Mouse (Mus musculus) kidney, postnatal 4 days (tissue): ENCODE measurements around the gene Kifc3.

Source experiments
- DNase-seq, 2 experiments: peaks; one replicate each; pipeline ENCODE4 v3.0.0; 2021; ENCODE audit warnings: mixed read lengths in 2 of 2

Kifc3 gene

GRCm38 (mm10) chr8:95156108-95156507, 46.5 kb downstream of the Kifc3 start:
- no peak for DNase-seq

GRCm38 (mm10) chr8:95155361-95155760, 47.3 kb downstream of the Kifc3 start:
- no peak for DNase-seq

- DNase-seq: no peak
These were observed 48.0 kb downstream of the Kifc3 start for GRCm38 (mm10) chr8:95154654-95155053.

- no peak for DNase-seq
These were observed 48.6 kb downstream of the Kifc3 start for GRCm38 (mm10) chr8:95154056-95154455.

- DNase-seq: no peak
These were observed 52.0 kb downstream of the Kifc3 start for GRCm38 (mm10) chr8:95150608-95151007.

- no peak for DNase-seq
These were observed 53.2 kb downstream of the Kifc3 start for GRCm38 (mm10) chr8:95149426-95149825.

GRCm38 (mm10) chr8:95146846-95147245, 55.8 kb downstream of the Kifc3 start:
- no peak for DNase-seq

GRCm38 (mm10) chr8:95146044-95146745, 56.4 kb downstream of the Kifc3 start:
- DNase-seq: no peak

GRCm38 (mm10) chr8:95144631-95145015, 58.0 kb downstream of the Kifc3 start:
- DNase-seq: no peak

GRCm38 (mm10) chr8:95143805-95144630, 58.6 kb downstream of the Kifc3 start:
- DNase-seq: no peak

- peak in 1 of 2 experiments; percentile 57 for DNase-seq
These were observed 59.4 kb downstream of the Kifc3 start for GRCm38 (mm10) chr8:95142985-95143804.

GRCm38 (mm10) chr8:95142075-95142831, 60.4 kb downstream of the Kifc3 start:
- peak; percentile 89 to 93 for DNase-seq

- peak; percentile 68 to 77 for DNase-seq
These were observed 61.0 kb downstream of the Kifc3 start for GRCm38 (mm10) chr8:95141469-95142074.

GRCm38 (mm10) chr8:95141026-95141425, 61.6 kb downstream of the Kifc3 start:
- DNase-seq: peak in 1 of 2 experiments; percentile 35

- peak in 1 of 2 experiments; percentile 41 for DNase-seq
These were observed 62.1 kb downstream of the Kifc3 start for GRCm38 (mm10) chr8:95140555-95140954.

GRCm38 (mm10) chr8:95139051-95139365, 63.6 kb downstream of the Kifc3 start:
- no peak for DNase-seq

- DNase-seq: peak; percentile 75 to 80
These were observed 64.1 kb downstream of the Kifc3 start for GRCm38 (mm10) chr8:95138341-95139050.

GRCm38 (mm10) chr8:95137641-95138098, 64.9 kb downstream of the Kifc3 start:
- peak; percentile 71 to 84 for DNase-seq

GRCm38 (mm10) chr8:95137201-95137600, 65.4 kb downstream of the Kifc3 start:
- no peak for DNase-seq

- no peak for DNase-seq
These were observed 66.4 kb downstream of the Kifc3 start for GRCm38 (mm10) chr8:95136218-95136617.

- no peak for DNase-seq
These were observed 67.4 kb downstream of the Kifc3 start for GRCm38 (mm10) chr8:95135242-95135641.
